Mouse (Mus musculus): Measurements from ENCODE around the gene Nck2. TPM values are rescaled to one million over a fixed set of nuclear protein-coding genes. Genes with fewer than 3 reads are reported as not detected.

Nck2 gene
- 16.6 and 25.2 TPM in 2 replicates for total RNA-seq (2017)

DNA sequence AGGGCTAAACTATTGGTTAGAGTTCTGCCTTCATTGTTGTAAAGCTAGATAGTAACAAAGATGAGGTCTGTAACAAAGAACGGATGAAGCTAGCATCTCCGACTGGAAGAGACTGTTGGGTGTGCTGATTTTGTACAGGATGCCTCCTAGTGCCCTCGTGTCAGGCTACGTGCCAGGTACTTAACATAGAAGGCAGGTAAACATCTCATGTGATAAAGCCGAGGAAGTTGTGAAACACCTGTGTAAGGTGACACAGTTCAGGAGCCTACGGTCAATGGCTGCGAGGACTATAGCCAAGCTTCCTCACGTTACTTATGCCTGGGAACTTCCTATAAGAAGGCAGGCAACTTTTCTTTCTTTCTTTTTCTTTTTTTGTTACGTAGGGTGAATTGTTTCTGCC is at the start of gene Nck2:
Gene Nck2 (plus strand): TSS at position 49 of the 400 bp plus-strand sequence.
- no peak for ATAC-seq (replicated peaks; ENCODE audit: low read depth, poor library complexity, severe bottlenecking)

DNA sequence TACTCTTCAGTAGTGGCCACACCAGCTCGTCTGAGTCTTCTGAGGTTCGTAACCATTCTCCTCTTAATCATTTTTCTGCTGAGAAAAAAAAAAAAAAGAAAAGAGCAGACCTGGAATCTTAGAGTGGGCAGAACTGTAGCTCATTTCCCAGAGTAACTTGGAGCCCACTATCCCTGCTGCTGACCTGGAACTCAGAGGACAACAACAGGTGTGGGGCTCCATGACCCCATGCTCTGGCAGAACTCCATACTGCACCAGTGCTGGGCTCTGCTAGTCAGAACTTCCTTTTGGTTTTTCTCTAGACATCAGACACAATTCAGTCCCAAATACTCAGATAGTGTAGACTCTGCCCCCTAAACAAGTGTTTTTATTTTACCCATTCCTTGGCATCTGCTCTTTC is 49.3 kb upstream of the Nck2 start:
- ATAC-seq (replicated peaks; ENCODE audit: low read depth, poor library complexity, severe bottlenecking), result no peak

DNA sequence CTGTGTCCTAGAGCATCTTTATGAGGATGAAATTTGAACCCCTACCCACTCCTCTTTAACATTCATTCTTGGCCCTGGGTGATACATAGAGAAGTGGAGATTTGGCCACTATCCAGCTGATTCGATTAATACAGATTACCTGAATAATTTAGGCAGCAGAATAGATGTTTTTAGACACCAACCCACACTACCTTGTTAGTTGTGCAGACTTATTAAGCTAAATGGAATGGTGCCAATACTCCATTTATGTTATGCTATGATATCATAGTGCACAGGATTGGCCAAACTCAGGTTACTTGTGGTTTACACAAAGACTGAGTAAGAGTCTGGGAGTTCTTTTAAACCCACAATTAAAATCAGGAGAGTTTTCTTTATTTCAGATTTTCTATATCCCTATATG is 48.6 kb upstream of the Nck2 start:
- ATAC-seq (replicated peaks; ENCODE audit: low read depth, poor library complexity, severe bottlenecking), result no peak

DNA sequence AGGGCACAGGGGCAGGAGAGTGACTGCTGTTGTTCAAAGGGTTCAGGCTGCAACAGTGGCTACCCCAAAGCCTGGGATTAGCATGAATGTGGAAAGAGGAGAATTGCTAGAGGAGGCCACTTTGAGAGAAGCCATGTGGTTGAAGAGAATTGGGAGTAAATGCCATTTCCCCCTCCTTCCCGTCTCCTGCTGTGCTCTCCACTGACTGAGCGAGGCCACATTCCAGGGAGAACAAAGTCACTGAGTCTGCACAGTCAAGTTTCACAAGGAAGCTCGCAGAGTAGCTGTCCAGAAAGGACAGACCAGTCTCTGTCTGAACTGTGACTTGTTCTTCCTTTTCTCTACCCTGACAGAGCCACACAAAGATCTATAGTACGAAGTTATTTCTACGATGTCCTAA is 47.9 kb upstream of the Nck2 start:
- no peak for ATAC-seq (replicated peaks; ENCODE audit: low read depth, poor library complexity, severe bottlenecking)

DNA sequence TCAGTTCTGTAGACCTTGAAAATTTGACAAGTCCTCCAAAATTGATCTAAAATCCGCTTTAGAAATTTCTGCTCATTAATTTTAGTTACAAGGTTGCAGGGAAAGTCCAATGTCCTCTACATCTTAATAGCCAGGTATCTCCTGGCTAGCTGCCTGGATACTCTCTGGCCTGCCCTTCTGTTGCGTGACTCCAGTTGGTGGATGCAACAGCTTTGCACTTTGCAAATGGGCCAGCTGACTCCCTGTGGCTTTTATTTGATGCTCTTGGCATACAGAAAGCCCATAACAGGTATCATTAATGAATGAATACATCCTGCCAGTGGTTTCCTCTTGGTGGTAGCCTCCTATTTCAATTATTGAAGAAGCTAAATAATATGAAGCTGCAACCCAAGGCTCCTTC is 47.3 kb upstream of the Nck2 start:
- ATAC-seq (replicated peaks; ENCODE audit: low read depth, poor library complexity, severe bottlenecking), result no peak

DNA sequence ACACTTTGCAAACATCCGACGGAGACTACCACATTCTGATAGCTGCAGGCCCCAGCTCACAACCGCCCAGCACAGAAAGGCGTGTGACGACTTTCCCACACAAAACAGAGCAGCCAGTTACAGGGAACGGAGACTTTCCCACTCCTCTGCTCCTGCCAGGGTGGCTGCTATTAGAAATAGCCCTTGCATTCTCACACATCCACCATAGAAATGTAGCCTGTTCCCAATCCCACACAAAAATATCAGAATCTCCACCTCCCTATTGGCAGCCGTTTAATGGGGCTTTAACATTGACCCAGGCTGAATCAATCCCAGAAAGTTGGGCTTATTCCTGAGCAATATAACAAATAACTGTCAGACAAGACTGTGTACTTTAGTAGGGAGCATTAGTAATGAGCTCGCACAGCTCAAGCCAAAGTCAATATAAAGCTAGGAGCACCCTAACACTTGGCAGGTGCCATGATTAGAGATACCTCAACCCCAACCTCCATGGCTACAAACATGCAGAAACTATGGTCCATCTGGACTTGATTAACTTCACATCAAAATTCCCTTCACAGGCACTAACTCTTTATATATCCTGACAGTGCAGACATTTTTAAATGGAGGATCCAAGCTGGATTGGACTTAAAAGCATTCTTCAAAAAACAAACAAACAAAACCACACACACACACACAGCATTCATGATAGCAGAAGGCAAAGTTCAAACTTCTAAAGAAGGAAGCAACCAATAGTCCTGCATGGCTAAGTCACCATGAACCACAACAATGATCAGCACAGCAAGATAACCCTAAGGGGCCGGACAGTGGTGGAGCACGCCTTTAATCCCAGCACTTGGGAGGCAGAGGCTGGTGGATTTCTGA is 45.4 kb upstream of the Nck2 start:
- ATAC-seq (replicated peaks; ENCODE audit: low read depth, poor library complexity, severe bottlenecking), result no peak

DNA sequence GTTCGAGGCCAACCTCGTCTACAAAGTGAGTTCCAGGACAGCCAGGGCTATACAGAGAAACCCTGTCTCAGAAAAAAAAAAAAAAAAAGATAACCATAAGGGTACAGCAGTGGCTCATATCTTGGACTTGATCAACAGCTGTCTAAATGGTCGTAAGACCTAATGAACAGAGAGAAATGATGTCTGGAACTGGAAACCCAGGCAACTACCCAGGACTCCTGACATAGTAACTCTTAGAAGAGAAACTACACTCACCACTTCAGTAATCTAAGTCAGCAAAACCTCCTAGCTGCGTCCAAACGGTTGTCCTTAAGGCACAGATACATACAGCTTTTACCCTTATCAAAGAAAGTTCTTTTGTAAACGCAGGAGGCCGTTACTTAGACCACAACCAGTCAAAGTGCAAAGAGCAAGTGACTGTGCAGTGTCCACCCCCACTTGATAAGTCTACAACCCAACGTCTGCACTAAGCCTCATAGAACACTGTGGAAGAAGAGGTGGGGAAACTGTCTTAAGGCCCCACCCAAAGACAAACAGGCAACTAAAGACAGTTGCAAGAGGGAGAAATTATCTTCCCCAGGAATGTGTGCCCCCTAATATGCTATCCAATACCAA is 44.7 kb upstream of the Nck2 start:
- peak; percentile 56 for ATAC-seq (replicated peaks; ENCODE audit: low read depth, poor library complexity, severe bottlenecking)

DNA sequence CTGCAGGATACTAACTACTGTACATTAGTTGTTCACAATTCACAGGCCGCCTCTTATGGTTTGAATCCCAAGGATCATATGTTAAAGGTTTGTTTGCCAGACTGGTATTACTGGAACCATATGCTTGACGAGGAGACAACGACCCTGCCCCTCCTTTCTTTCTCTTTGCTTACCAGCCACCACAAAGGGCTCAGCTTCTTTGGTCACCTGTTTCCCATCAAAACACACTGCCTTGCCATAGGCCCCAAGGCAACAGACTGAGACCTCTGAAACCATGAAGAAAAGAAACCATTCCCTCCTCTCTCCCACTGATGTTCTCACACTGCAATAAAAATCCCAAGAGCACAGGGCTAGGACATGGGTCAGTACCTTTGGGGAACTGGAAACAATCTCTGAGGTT is 43.7 kb upstream of the Nck2 start:
- no peak for ATAC-seq (replicated peaks; ENCODE audit: low read depth, poor library complexity, severe bottlenecking)

DNA sequence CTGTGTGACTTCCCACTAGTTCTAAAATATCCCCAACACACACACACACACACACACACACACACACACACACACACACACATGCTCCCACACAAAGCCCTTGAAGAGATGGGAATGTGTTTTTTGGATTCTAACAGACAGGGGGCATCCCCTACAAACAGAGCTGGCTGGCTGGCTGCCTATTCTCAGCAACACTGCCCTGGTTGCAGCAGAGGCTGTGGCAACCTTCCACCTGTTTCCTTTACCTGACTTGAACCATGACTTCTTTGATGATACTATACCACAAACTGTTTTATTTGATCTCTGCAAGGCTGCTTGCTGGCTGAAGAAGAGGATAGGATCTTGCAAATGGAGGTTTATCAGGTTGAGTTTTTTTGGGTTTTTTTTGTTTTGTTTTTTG is 41.0 kb upstream of the Nck2 start:
- ATAC-seq (replicated peaks; ENCODE audit: low read depth, poor library complexity, severe bottlenecking), result no peak

DNA sequence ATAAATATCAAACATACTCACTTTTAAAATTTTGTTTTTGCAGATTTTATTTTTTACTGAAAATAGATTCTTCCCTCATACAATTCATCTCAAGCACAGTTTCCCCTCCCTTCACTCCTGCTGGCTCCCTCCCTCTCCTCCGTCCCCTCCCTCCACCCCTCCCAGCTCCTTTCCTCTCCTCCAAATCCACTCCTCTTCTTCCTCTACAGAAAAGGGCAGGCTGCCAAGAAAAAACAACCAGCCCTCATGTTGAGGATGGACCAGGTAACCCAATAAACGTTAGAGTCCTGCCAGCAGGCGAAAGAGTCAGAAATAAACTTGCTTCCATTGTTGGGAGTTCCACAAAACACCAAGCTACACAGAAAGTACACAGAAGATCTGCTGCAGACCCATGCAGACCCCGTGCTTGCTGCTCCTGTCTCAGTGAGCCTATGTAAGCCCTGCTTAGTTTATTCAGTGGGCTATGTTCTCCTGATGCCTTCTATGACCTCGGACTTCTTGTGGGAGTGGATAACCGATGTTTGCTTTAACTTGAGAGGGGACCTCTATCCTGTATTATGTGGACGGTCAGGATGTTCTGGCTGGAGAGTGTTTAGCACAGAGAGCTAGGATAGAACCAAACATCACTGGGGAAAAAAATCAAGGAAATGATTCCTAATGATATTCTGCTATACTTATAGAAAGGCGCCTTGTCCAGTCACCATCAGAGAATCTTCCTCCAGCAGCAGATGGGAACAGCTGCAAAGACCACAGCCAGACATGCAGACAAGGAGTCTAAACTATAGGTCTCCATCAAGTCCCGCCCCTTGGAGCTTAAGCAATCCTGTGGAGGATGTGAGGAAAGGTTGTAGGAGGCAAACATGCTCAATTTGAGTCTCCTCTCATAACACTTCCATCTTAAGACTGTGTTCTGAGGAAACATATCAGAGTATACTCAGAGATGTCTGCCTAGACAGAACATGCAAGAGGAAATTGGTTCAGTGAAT is 39.4 kb upstream of the Nck2 start:
- peak; percentile 45; the same call in 1 of the 2 replicates for ATAC-seq (replicated peaks; ENCODE audit: low read depth, poor library complexity, severe bottlenecking)

DNA sequence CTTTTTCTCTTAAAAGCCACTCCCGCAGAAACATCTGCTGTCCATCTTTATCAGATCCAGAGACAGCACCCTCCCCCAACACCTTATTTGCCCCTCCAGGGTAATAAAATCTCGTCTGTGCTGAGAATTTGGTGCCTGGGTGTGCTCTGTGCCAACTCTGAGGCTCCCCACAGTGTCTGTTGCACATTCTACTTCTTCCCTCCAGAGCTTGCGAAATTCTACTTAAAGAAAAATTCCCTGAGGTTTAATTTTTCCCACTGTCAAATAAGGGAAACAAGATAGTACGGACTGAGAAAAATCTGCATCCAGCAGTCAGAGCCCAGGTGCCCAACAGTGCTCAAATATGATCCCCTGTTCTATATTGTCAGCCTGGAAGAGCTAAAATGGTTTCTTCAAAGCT is 35.4 kb upstream of the Nck2 start:
- no peak for ATAC-seq (replicated peaks; ENCODE audit: low read depth, poor library complexity, severe bottlenecking)

DNA sequence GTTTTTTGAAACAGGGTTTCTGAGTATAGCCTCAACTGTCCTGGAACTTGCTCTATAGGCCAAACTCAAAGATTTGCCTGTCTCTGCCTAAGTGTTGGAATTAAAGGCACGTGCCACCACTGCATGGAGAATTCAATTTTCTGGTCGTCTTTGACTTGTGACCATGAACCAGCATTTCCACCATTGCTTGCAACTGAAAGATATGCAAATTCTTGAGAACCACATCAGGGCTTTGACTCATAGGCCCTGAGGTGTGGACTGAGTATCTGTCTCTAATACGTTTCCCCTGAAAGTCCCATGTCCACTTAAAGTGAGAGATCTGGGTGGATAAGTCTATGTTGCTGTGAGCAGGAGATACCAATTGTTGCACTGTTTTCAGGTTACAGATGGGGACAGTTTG is 31.6 kb upstream of the Nck2 start:
- ATAC-seq (replicated peaks; ENCODE audit: low read depth, poor library complexity, severe bottlenecking), result no peak

DNA sequence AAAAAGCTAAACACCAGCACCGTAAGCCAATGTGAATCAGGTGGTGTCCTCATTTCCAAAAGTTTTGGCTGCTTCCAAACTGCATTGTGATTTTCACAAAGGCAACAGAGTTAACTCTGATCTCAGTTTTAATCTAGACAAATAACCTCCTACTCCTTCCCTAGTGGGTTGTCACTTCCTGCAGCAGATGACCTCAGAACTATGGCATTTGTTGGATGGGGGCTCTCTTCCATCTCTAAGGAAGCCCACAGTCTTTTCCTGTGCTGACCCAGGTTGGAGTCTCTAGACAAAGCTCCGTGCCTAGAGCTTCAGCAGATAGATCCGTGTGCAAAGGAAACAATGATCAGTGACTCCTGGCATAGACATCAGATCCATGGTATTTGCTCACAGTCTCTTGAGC is 31.1 kb upstream of the Nck2 start:
- no peak for ATAC-seq (replicated peaks; ENCODE audit: low read depth, poor library complexity, severe bottlenecking)

DNA sequence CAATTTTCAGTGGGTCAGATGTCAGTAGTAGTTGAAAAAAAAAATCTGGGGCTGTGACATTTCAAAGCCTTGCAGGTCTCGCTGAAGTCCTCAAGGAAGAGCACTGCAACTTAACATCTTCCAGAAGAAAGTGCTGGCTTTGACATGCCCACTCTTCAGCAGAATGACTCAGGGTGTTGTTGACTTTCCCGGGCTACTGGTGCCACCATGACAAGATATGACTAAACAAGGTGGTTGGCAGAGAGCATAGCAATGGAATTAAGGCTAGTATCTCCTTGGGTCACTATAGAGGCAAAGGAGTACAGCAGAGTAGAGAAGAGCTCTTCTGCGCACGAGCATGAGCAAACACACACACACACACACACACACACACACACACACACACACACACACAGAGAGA is 30.6 kb upstream of the Nck2 start:
- ATAC-seq (replicated peaks; ENCODE audit: low read depth, poor library complexity, severe bottlenecking), result 0 out of 2 replicates have a peak, but pooled peaks have one; percentile 10

DNA sequence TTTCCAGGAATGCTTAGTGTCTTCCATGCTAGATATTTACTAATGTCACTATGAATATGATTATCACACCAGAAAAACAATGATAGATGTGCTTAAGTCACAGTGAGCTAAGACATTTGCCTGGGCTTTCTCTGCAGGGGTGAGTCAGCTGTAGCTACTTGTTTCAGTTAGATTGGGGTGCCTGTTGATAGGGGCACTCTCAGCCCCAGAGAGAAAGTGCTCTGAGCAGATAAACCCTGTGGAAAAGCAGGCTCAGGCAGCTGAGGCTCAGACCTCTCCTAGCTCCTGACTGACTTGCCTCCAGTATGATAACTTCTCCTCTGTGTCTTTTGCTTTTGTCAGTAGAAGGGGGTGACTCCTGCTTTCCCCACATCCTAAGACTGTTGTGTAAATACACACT is 30.2 kb upstream of the Nck2 start:
- ATAC-seq (replicated peaks; ENCODE audit: low read depth, poor library complexity, severe bottlenecking), result peak; percentile 88

DNA sequence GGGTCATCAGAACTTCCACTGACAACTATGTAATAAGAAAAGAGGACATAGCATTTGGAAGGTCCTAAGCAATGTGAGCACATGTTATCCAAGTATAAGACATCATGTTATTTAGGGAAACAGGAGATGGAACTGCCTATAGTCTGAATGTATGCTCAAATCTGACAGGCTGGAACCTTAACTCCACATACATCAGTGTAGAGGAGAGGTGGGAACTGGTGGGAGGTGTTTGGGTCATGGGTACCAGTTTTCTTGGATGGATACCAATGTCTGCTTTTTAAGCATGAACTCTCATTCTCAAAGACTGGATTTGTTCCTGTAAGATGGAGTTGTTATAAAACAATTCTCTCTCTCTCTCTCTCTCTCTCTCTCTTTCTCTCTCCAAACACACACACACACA is 29.4 kb upstream of the Nck2 start:
- ATAC-seq (replicated peaks; ENCODE audit: low read depth, poor library complexity, severe bottlenecking), result no peak

DNA sequence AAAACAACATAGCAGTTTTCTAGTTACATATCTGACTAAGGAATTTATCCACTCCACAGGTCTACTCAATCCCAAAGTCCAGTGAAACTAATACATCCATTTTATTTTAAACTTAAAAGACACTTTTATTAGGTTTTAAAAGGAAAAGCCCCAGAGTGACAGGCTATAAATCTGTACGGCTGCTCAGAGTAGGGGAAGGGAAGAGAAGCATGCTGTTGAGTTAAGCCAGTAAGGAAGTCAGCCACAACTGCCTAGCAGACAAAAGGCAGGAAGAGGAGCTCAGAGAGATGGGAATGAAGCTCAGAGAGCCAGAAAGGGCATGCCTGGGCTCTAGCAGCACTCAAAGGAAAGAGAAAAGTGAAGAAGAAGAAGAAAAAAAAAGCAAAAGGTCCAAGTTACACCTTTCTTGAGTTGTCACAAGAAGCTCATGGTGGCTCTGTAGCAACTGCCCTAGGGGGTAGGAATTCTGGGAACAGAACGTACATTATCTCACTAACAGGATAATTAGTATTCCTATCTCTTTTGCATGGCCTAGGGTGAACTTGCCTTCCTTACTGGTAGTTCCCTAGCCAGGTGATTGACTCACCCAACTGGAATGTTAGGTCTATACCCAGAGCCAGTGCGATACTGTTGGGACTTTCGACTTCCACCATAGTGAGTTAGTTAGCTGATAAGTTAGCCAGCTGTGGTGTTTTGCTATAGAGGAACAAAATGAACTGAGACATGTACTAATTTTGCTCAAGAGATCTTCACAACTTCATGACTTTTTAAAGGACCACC is 21.2 kb upstream of the Nck2 start:
- no peak for ATAC-seq (replicated peaks; ENCODE audit: low read depth, poor library complexity, severe bottlenecking)

DNA sequence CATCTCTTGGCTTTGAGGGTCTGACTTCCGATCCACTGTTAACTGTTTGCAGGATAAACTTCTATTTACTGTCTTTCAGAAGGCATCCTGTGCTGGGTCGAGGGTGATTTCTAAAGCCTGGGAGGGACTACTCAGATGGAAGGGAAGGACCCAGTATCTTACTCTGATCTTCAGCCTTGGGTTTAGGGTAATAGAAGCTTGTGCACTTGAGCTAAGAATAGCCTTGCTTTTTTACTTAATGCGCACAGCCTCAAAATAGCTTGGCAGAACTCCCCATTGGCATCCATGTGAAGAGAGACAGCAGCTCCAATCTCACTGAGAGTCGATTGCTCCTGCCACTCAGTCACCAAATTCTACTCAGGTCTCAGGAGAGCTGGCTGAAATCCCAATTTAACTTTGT is 17.9 kb upstream of the Nck2 start:
- no peak for ATAC-seq (replicated peaks; ENCODE audit: low read depth, poor library complexity, severe bottlenecking)

DNA sequence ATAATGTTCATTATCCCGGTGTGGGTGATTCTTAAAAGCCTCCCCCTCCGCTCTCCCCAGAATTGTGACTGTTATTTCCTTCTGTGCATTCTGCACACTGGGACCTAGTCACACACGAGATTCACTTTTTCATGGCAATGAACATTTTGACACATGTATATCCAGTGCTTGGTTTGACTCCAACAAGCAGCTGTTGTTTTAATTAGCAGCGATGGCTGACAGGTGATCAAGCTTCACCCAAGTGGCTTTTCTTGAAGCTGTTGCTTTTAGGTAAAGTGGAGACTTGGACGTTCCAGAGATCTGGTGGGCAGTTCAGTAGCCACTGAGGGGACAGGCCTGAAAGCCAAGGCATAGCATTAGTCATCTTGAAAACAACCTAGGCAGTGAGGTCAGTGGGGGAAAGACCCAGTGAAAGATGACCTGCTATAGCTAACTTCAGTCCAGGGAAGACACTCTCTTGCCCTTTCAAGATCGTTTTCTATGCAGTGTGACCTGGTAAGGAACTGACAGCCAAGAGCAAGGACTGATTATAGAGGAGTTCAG is 17.3 kb upstream of the Nck2 start:
- no peak for ATAC-seq (replicated peaks; ENCODE audit: low read depth, poor library complexity, severe bottlenecking)

Data from common myeloid progenitor, adult 5-6 weeks (primary cell).